Mouse (Mus musculus) kidney, postnatal 0 days (tissue): ENCODE measurements around the gene Vps13c. TPM values are rescaled to one million over a fixed set of nuclear protein-coding genes. Genes with fewer than 3 reads are reported as not detected.

Experiments used
- ATAC-seq: fragments of 200-750 bp; cut with Nextera tagmentation; replicated peaks from 2 replicates; pipeline ENCODE4 v1.8.0; 2017; ENCODE audit warnings: low read depth, moderate number of reproducible peaks, moderate TSS enrichment, moderate library complexity; ENCODE audit not compliant: low FRiP score
- DNase-seq: peaks from one replicate; pipeline ENCODE4 v3.0.0-alpha.2; 2016; ENCODE audit warnings: low spot score
- H3K27ac ChIP-seq: fragments of 300-500 bp; sonication (generic); 2 replicates; pipeline ENCODE4 v1.5.1; 2014; ENCODE audit warnings: mild to moderate bottlenecking
- H3K27me3 ChIP-seq: fragments of 300-500 bp; sonication (generic); 2 replicates; pipeline ENCODE4 v1.6.1; 2014; ENCODE audit warnings: low read length, mixed read lengths; ENCODE audit not compliant: insufficient read depth
- H3K36me3 ChIP-seq: fragments of 300-500 bp; sonication (generic); 2 replicates; pipeline ENCODE4 v1.6.1; 2014; ENCODE audit warnings: low read length, mixed read lengths; ENCODE audit not compliant: insufficient read depth
- H3K4me1 ChIP-seq: fragments of 300-500 bp; sonication (generic); replicated peaks from 2 replicates; pipeline ENCODE4 v1.6.1; 2014; ENCODE audit warnings: antibody characterized with exemption, low read length, mixed read lengths; ENCODE audit not compliant: insufficient read depth
- H3K4me2 ChIP-seq: fragments of 300-500 bp; sonication (generic); 2 replicates; pipeline ENCODE4 v1.6.1; 2014; ENCODE audit warnings: mild to moderate bottlenecking, low read length, moderate library complexity, mixed read lengths
- H3K4me3 ChIP-seq: fragments of 300-500 bp; sonication (generic); replicated peaks from 2 replicates; pipeline ENCODE4 v1.5.1; 2014; ENCODE audit warnings: low read depth, low read length
- H3K9ac ChIP-seq: fragments of 300-500 bp; sonication (generic); 2 replicates; pipeline ENCODE4 v1.6.1; 2014; ENCODE audit warnings: low read depth, low read length
- H3K9me3 ChIP-seq: fragments of 300-500 bp; sonication (generic); replicated peaks from 2 replicates; pipeline ENCODE4 v1.6.1; 2016; ENCODE audit warnings: low read length, inconsistent platforms, mixed read lengths
- CTCF ChIP-seq: IDR thresholded peaks from 2 replicates; pipeline ENCODE4 v1.5.1; 2016; ENCODE audit warnings: antibody characterized with exemption, low read depth, mild to moderate bottlenecking, moderate library complexity
- WGBS: fragments of 180-500 bp; shearing (Covaris S2); extraction: QIAGEN DNeasy Blood & Tissue Kit; methylation state at CpG from one replicate; pipeline ENCODE4 v1.1.7; 2014; 5-methylcytosine and 5-hydroxymethylcytosine counted together
- polyA plus RNA-seq: library from polyadenylated mRNA; unstranded; fragments of >200 nt; fragmentation: Nextera tagmentation; extraction: Ambion mirVana; gene quantifications from 2 replicates; pipeline ENCODE4 v1.2.1, GENCODE M21; 2015

The Vps13c gene
- polyA plus RNA-seq, 1 experiment from 2014 or later = 3.7 TPM

- Histone ChIP-seq H3K27me3 (no peaks in the 10 kb centered on the region), H3K9me3 (no peaks in the 10 kb centered on the region), H3K27ac (no peak overlapping the region), H3K4me2 (no peak overlapping the region), H3K36me3 (0 out of 2 replicates have a peak, but pooled peaks cover 5% of the 10 kb centered on the region), H3K4me1 (no peaks in the 10 kb centered on the region), H3K9ac (no peak overlapping the region), H3K4me3 (no peak overlapping the region)
- DNase-seq (no peak), ATAC-seq (no peak)
- peak; percentile 49; the same call in 1 of the 2 replicates for TF ChIP-seq CTCF
- 81% methylated on average over 4 of the region's 4 CpGs for WGBS
Measured at GRCm38 (mm10) chr9:67851150-67851549, 11.0 kb downstream of the Vps13c start.

- Histone ChIP-seq H3K9me3 (no peaks in the 10 kb centered on the region), H3K27ac (no peak overlapping the region), H3K9ac (no peak overlapping the region), H3K4me2 (no peak overlapping the region), H3K4me1 (no peaks in the 10 kb centered on the region), H3K4me3 (no peak overlapping the region), H3K36me3 (0 out of 2 replicates have a peak, but pooled peaks cover 3% of the 10 kb centered on the region), H3K27me3 (no peaks in the 10 kb centered on the region)
- no peak for ATAC-seq
- no peak for TF ChIP-seq CTCF
- WGBS = 81% methylated on average over 2 of the region's 2 CpGs
- DNase-seq = no peak
Measured at GRCm38 (mm10) chr9:67860273-67860672, 20.1 kb downstream of the Vps13c start.

GRCm38 (mm10) chr9:67863332-67863731, 23.1 kb downstream of the Vps13c start:
- H3K9me3 ChIP-seq = no peaks in the 10 kb centered on the region
- no peak for DNase-seq
- no peak overlapping the region for H3K4me2 ChIP-seq
- no peak overlapping the region for H3K9ac ChIP-seq
- TF ChIP-seq CTCF = no peak
- H3K36me3 ChIP-seq = 0 out of 2 replicates have a peak, but pooled peaks cover under 1% of the 10 kb centered on the region
- no peak overlapping the region for H3K27ac ChIP-seq
- no peak for ATAC-seq
- H3K4me1 ChIP-seq = no peaks in the 10 kb centered on the region
- 92% methylated on average over 5 of the region's 5 CpGs for WGBS
- no peak overlapping the region for H3K4me3 ChIP-seq
- H3K27me3 ChIP-seq = no peaks in the 10 kb centered on the region

DNA sequence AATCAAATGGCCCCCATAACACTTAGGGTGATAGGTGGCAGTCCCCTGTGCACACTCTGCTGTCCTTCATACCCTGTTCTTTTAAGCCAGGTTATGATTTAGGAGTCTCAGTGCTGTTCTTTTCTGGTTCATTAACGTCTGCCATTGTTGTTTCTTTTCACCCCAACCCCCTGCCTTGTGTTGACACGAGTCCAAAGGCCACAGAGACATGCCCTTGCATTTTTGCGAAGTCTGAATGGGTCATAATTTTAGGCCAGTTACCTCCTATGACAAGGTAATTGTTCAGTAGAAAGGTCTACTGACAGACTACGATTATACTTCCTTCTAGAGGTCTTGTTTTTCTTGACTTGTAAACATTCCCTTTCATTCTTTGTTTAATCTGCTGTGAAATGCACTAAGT, 23.8 kb downstream of the Vps13c start:
- H3K9me3 ChIP-seq = no peaks in the 10 kb centered on the region
- H3K4me1 ChIP-seq = no peaks in the 10 kb centered on the region
- H3K27ac ChIP-seq = no peak overlapping the region
- H3K36me3 ChIP-seq = no peaks in the 10 kb centered on the region
- no peaks in the 10 kb centered on the region for H3K27me3 ChIP-seq
- no peak for TF ChIP-seq CTCF
- no peak for DNase-seq
- no peak for ATAC-seq
- H3K4me2 ChIP-seq = no peak overlapping the region
- no peak overlapping the region for H3K4me3 ChIP-seq
- 12% methylated on average over 4 of the region's 4 CpGs for WGBS
- H3K9ac ChIP-seq = no peak overlapping the region

GRCm38 (mm10) chr9:67865411-67865810, 25.2 kb downstream of the Vps13c start:
- Histone ChIP-seq H3K9me3 (no peaks in the 10 kb centered on the region), H3K4me3 (no peak overlapping the region), H3K9ac (no peak overlapping the region), H3K4me2 (no peak overlapping the region), H3K27ac (no peak overlapping the region), H3K27me3 (no peaks in the 10 kb centered on the region), H3K4me1 (no peaks in the 10 kb centered on the region), H3K36me3 (no peaks in the 10 kb centered on the region)
- WGBS = 21% methylated on average over 7 of the region's 7 CpGs
- no peak for TF ChIP-seq CTCF
- DNase-seq (no peak), ATAC-seq (no peak)

- no peak for DNase-seq
- Histone ChIP-seq H3K4me3 (no peak overlapping the region), H3K4me2 (no peak overlapping the region), H3K36me3 (no peaks in the 10 kb centered on the region), H3K4me1 (no peaks in the 10 kb centered on the region), H3K27me3 (no peaks in the 10 kb centered on the region), H3K9ac (no peak overlapping the region), H3K9me3 (no peaks in the 10 kb centered on the region), H3K27ac (no peak overlapping the region)
- 74% methylated on average over 6 of the region's 6 CpGs for WGBS
- no peak for ATAC-seq
- TF ChIP-seq CTCF = no peak
Measured at GRCm38 (mm10) chr9:67867411-67867810, 27.2 kb downstream of the Vps13c start.
